Mouse (Mus musculus) brain, embryonic 14.5 days (tissue): ENCODE data around the gene Uri1. TPM values are rescaled to one million over a fixed set of nuclear protein-coding genes. Genes with fewer than 3 reads are reported as not detected.
A peak's percentile ranks its signal among the peaks of the same experiment; 100 is the strongest.

Source experiments
- DNase-seq: peaks from one replicate; pipeline ENCODE4 v3.0.0-alpha.2; 2011; ENCODE audit warnings: low read depth
- CTCF ChIP-seq: fragments of 200-500 bp; IDR thresholded peaks from 2 replicates; pipeline ENCODE4 v1.5.1; 2012; ENCODE audit warnings: inconsistent platforms, mild to moderate bottlenecking, moderate library complexity, borderline replicate concordance; ENCODE audit not compliant: insufficient read depth, insufficient read length; ENCODE audit errors: extremely low read depth
- POLR2A ChIP-seq: fragments of 200-500 bp; IDR thresholded peaks from 2 replicates; pipeline ENCODE4 v1.6.1; 2012; ENCODE audit warnings: mild to moderate bottlenecking, inconsistent platforms, borderline replicate concordance; ENCODE audit not compliant: poor library complexity, insufficient read depth, insufficient read length, severe bottlenecking; ENCODE audit errors: extremely low read depth
- polyA plus RNA-seq: library from polyadenylated mRNA; depleted of rRNA; stranded (reverse); fragments of >200 nt; gene quantifications from 2 replicates; pipeline ENCODE4 v1.2.3, GENCODE M21; 2012

The Uri1 gene
- polyA plus RNA-seq, 1 experiment, result 24.2 TPM

GRCm38 (mm10) chr7:38037586-38037985 is 14.2 kb upstream of the Uri1 start:
- TF ChIP-seq POLR2A (no peak), CTCF (no peak)
- DNase-seq, result no peak

- no peak for TF ChIP-seq CTCF
- TF ChIP-seq POLR2A, result no peak
- no peak for DNase-seq
Measured at GRCm38 (mm10) chr7:38031183-38031582, 7.8 kb upstream of the Uri1 start.

GRCm38 (mm10) chr7:38030606-38031005 is 7.3 kb upstream of the Uri1 start:
- TF ChIP-seq POLR2A, result no peak
- TF ChIP-seq CTCF, result no peak
- no peak for DNase-seq

- TF ChIP-seq CTCF (no peak), POLR2A (no peak)
- no peak for DNase-seq
Measured at GRCm38 (mm10) chr7:38029986-38030385, 6.6 kb upstream of the Uri1 start.

DNA sequence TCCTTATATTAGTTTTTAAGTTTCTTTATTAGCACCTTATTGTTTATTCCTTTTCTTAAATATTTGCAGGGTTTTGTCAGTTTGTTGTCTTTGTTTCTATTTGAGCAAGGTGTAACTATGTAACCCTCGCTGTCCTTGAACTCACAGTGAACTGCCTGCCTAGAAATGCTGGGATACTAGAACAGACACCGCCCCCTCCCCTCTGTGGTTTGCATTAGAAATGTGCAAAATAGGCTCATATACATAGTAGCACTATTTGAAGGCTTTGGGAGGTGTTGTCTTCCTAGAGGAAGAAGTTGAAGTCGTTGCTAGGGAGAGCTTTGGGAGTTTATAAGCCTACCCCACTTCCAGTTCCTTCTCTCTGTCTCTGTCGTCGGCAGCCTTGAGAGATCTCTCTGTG is 5.7 kb upstream of the Uri1 start:
- DNase-seq, result no peak
- TF ChIP-seq POLR2A (no peak), CTCF (no peak)

DNA sequence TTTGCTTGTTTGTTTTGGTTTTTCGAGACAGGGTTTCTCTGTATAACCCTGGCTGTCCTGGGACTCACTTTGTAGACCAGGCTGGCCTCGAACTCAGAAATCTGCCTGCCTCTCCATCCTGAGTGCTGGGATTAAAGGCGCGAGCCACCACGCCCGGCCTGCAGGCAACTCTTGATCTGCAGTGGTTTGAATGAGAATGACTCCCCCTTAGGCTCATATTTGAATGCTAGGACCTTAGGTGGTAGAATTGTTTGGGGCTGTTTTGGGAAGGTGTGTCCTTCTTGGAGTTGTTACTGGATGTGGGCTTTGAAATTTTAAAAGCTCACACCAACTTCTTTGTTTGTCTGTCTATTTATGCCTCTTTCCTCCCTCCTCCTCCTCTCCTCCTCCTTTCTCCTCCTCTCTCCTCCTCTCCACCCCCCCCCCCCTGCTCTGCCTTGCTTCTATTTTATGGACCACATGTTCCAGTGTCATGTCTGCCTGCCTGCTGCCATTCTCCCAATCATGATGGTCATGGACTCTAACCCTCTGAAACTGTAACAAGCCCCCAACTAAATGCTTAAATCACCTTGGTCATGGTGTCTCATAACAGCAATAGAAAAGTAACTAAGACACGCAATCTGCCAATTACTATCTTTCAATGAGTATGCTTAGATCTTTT is 4.7 kb upstream of the Uri1 start:
- TF ChIP-seq CTCF (no peak), POLR2A (no peak)
- DNase-seq, result no peak

GRCm38 (mm10) chr7:38024839-38025238 is 1.5 kb upstream of the Uri1 start:
- TF ChIP-seq POLR2A (no peak), CTCF (no peak)
- DNase-seq, result no peak

DNA sequence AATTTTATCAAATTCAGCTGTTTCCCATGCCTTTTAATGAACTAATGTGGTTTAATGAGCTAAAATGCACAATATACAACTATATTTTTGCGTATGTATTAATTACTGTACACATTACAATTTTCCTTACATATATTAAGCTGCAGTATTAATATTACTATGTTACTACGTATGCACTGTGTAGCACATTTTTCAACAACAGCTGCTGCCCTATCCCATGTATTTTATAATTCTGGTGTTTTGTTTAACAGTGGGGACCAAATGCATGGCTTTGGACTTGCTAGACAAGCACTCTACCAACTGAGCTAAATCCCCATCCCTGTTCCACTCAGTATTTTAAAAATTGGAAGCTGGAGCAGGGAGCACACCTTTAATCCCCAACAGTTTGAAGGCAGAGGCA is 3.6 kb downstream of the Uri1 start:
- TF ChIP-seq CTCF (no peak), POLR2A (no peak)
- DNase-seq, result peak; percentile 5

DNA sequence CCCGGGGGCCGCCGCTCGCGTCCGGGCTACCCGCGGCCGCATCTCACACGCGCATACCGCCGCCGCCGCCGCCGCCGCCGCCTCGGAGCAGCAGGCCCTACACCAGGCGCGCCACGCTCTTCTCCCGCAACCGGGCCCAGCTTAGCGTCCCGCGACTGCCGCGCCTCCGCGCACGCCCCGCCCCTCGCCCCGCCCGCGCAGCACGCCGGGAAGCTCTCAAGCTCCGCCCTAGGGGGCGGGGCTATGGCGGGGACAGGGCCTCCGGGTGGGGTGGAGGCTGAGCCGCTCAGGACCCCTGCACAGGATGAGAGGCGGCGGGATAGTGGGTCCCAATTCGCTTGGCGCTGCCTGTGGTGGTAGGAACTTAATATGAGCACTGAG is 4.0 kb downstream of the Uri1 start:
- peak; percentile 96 for DNase-seq
- peak; percentile 93 for TF ChIP-seq POLR2A
- TF ChIP-seq CTCF, result no peak

DNA sequence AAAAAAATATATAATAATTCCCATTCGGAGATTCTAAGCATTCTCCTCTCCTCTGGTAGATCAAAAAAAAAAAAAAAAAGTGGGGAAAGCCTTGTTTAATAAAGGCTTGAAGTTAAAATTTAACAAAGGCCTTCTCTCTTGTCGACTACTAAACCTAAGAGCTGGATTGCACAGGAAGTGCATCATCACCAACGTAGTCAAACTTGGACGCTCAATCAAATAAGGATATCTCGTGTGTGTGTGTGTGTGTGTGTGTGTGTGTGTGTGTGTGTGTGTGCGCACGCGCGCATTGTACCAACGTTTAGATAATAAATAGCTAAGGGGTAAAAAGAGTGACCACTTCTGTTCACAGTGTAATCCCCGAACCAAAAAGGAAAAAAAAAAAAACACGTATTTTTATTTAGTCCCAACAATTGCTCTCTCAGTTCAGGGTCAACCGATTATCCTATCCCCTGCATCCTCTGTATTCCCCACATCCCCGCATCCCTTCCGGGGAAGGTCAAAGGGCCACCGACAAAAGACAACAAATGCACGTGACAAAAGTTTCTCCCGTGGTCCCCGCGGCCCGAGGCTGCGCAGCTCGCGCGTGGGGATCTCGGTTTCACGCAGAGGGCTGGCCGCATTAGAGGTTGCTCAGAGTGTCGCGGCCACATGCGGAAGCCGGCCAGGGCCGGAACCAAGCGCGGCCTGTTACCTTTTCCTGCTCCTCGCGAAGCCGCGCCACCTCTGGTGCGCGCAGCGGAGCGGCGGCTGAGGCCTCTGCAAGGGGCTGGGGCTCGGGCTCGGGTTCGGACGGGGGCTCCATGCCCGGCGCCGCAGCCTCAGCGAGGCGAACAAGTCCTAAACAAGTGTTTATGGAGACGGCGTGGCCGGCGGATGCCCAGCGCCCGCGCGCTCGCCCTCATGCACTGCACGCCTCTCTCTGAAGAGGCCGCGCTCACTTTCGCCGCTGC is 4.7 kb downstream of the Uri1 start:
- peak; percentile 88 for DNase-seq
- TF ChIP-seq POLR2A (no peak), CTCF (no peak)

GRCm38 (mm10) chr7:38015356-38015755 is 8.0 kb downstream of the Uri1 start:
- no peak for TF ChIP-seq POLR2A
- TF ChIP-seq CTCF, result no peak
- no peak for DNase-seq

- TF ChIP-seq POLR2A, result no peak
- TF ChIP-seq CTCF, result no peak
- no peak for DNase-seq
Measured at GRCm38 (mm10) chr7:38013946-38014345, 9.4 kb downstream of the Uri1 start.

- no peak for TF ChIP-seq CTCF
- DNase-seq, result no peak
Measured at GRCm38 (mm10) chr7:38012811-38013210, 10.5 kb downstream of the Uri1 start.
